In genomic region chr17:26949051-26949577, GRCm38 (mm10) we compare ENCODE assay signal across 8 mouse cellular contexts. TPM values are rescaled to one million over a fixed set of nuclear protein-coding genes. Genes with fewer than 3 reads are reported as not detected.
DNase-seq lines count a peak whose midpoint lies in the region; ATAC-seq lines count a peak whose summit lies in the region.

No protein-coding gene starts in this region.

- H3K27ac ChIP-seq in heart, embryonic 10.5 days: peak overlapping the region; percentile 88
- peak overlapping the region; percentile 87 for H3K27ac ChIP-seq in hindbrain, embryonic 11.5 days (ENCODE audit: low read depth, low read length)
- H3K27ac ChIP-seq in liver, embryonic 15.5 days (replicated peaks): peak overlapping the region; percentile 24; the same call in 1 of the 2 replicates
- H3K27ac ChIP-seq in stomach, embryonic 16.5 days (ENCODE audit: low read length): peak overlapping the region; percentile 7; the same call in 1 of the 2 replicates

- no peaks in the 10 kb centered on the region for H3K36me3 ChIP-seq in heart, embryonic 10.5 days
- no peaks in the 10 kb centered on the region for H3K36me3 ChIP-seq in hindbrain, embryonic 11.5 days (ENCODE audit: control insufficient read depth, insufficient read depth, low read length)
- H3K36me3 ChIP-seq in liver, embryonic 15.5 days (replicated peaks): no peaks in the 10 kb centered on the region
- no peaks in the 10 kb centered on the region for H3K36me3 ChIP-seq in stomach, embryonic 16.5 days (ENCODE audit: control insufficient read depth, insufficient read depth, low read length)

- DNase-seq in heart, embryonic 10.5 days (ENCODE audit: low spot score): no peak
- DNase-seq in heart, postnatal 25 days (ENCODE audit: low spot score): no peak
- DNase-seq in CD4-positive helper T cell, adult 2 months (ENCODE audit: low read depth, low spot score): peak; percentile 30
- peak; percentile 67 for DNase-seq in embryo, embryonic 10.5 days (ENCODE audit: low spot score)
- DNase-seq in hindbrain, embryonic 11.5 days (ENCODE audit: low spot score): peak; percentile 56
- DNase-seq in gastrocnemius, postnatal 36 days: no peak

- H3K9me3 ChIP-seq in heart, embryonic 10.5 days: no peaks in the 10 kb centered on the region
- H3K9me3 ChIP-seq in hindbrain, embryonic 11.5 days (ENCODE audit: control insufficient read depth, low read length): no peaks in the 10 kb centered on the region
- no peaks in the 10 kb centered on the region for H3K9me3 ChIP-seq in liver, embryonic 15.5 days (replicated peaks)
- no peaks in the 10 kb centered on the region for H3K9me3 ChIP-seq in stomach, embryonic 16.5 days (replicated peaks; ENCODE audit: control insufficient read depth, low read length)

- no peaks in the 10 kb centered on the region for H3K27me3 ChIP-seq in heart, embryonic 10.5 days (ENCODE audit: insufficient read depth, poor library complexity, severe bottlenecking)
- H3K27me3 ChIP-seq in hindbrain, embryonic 11.5 days (ENCODE audit: control insufficient read depth, insufficient read depth, low read length): no peaks in the 10 kb centered on the region
- H3K27me3 ChIP-seq in liver, embryonic 15.5 days: peaks cover 64% of the 10 kb centered on the region
- H3K27me3 ChIP-seq in stomach, embryonic 16.5 days (ENCODE audit: control insufficient read depth, insufficient read depth, low read length): no peaks in the 10 kb centered on the region

- H3K4me3 ChIP-seq in heart, embryonic 10.5 days: peak overlapping the region; percentile 82
- H3K4me3 ChIP-seq in hindbrain, embryonic 11.5 days (ENCODE audit: low read depth, low read length): peak overlapping the region; percentile 68
- H3K4me3 ChIP-seq in liver, embryonic 15.5 days (replicated peaks): peak overlapping the region; percentile 68
- H3K4me3 ChIP-seq in stomach, embryonic 16.5 days (replicated peaks; ENCODE audit: low read length): peak overlapping the region; percentile 61

- intact Hi-C loops in heart, postnatal 25 days (cut with DNase I): no loop called here
- intact Hi-C loops in gastrocnemius, postnatal 36 days (cut with DNase I): loop anchor here (5.0 kb wide), 1 partner anchor 52 kb away; no protein-coding TSS in a partner anchor

- peaks cover 83% of the 10 kb centered on the region for H3K4me1 ChIP-seq in heart, embryonic 10.5 days
- H3K4me1 ChIP-seq in hindbrain, embryonic 11.5 days (replicated peaks; ENCODE audit: control insufficient read depth, insufficient read depth, low read length): peaks cover 50% of the 10 kb centered on the region
- peaks cover 80% of the 10 kb centered on the region for H3K4me1 ChIP-seq in liver, embryonic 15.5 days (replicated peaks)
- H3K4me1 ChIP-seq in stomach, embryonic 16.5 days (ENCODE audit: control insufficient read depth, insufficient read depth, low read length): peaks cover 63% of the 10 kb centered on the region

- ATAC-seq in hindbrain, embryonic 11.5 days (ENCODE audit: low FRiP score): peak; percentile 23; the same call in 1 of the 2 replicates
- no peak for ATAC-seq in liver, embryonic 15.5 days (ENCODE audit: insufficient read depth)
- ATAC-seq in stomach, embryonic 16.5 days (ENCODE audit: insufficient read depth, low FRiP score): 0 out of 2 replicates have a peak, but pooled peaks have one; percentile 16

- H3K9ac ChIP-seq in hindbrain, embryonic 11.5 days (ENCODE audit: low read depth, low read length): peak overlapping the region; percentile 89
- H3K9ac ChIP-seq in liver, embryonic 15.5 days: peak overlapping the region; percentile 64; the same call in 1 of the 2 replicates
- H3K9ac ChIP-seq in stomach, embryonic 16.5 days (ENCODE audit: low read length): peak overlapping the region; percentile 85

- WGBS in heart, embryonic 10.5 days: 13% methylated on average over 10 of the region's 14 CpGs
- 10% methylated on average over 9 of the region's 14 CpGs for WGBS in hindbrain, embryonic 11.5 days
- WGBS in liver, embryonic 15.5 days (ENCODE audit: insufficient replicate concordance): 14% methylated on average over 13 of the region's 14 CpGs
- 14% methylated on average over 12 of the region's 14 CpGs for WGBS in stomach, embryonic 16.5 days

- H3K4me2 ChIP-seq in hindbrain, embryonic 11.5 days (replicated peaks; ENCODE audit: low read depth, low read length): peak overlapping the region; percentile 100
- H3K4me2 ChIP-seq in liver, embryonic 15.5 days: peak overlapping the region; percentile 100
- H3K4me2 ChIP-seq in stomach, embryonic 16.5 days (ENCODE audit: low read depth, low read length): peak overlapping the region; percentile 99

RNA-seq across cellular contexts. Expression of gene Syngap1, which starts 8.1 kb away (rescaled TPM):
- polyA plus RNA-seq in heart, embryonic 10.5 days (2016; fragmentation: Nextera tagmentation; extraction: Ambion mirVana): 0.86 and 1.6 TPM in 2 replicates
- total RNA-seq in heart, postnatal 25 days (2021): 1 to 10 TPM; 5.3 to 5.5 TPM
- polyA plus RNA-seq in hindbrain, embryonic 11.5 days (2014; fragmentation: Nextera tagmentation; extraction: Ambion mirVana): 3.4 and 4.7 TPM in 2 replicates
- 0.21 and 0.28 TPM in 2 replicates for polyA plus RNA-seq in liver, embryonic 15.5 days (2015; fragmentation: Nextera tagmentation; extraction: Ambion mirVana)
- polyA plus RNA-seq in stomach, embryonic 16.5 days (2015; fragmentation: Nextera tagmentation; extraction: Ambion mirVana): 1.3 and 1.6 TPM in 2 replicates
- 1 to 10 TPM; 3.4 to 3.5 TPM for total RNA-seq in gastrocnemius, postnatal 36 days (2021)

RNA-seq across cellular contexts. Expression of gene Cuta, which starts 9.7 kb away (rescaled TPM):
- 155 and 167 TPM in 2 replicates for polyA plus RNA-seq in heart, embryonic 10.5 days (2016; fragmentation: Nextera tagmentation; extraction: Ambion mirVana)
- total RNA-seq in heart, postnatal 25 days (2021): 10 to 100 TPM; 91.4 to 92.5 TPM
- polyA plus RNA-seq in hindbrain, embryonic 11.5 days (2014; fragmentation: Nextera tagmentation; extraction: Ambion mirVana): 135 and 154 TPM in 2 replicates
- polyA plus RNA-seq in liver, embryonic 15.5 days (2015; fragmentation: Nextera tagmentation; extraction: Ambion mirVana): 85.9 and 86.7 TPM in 2 replicates
- polyA plus RNA-seq in stomach, embryonic 16.5 days (2015; fragmentation: Nextera tagmentation; extraction: Ambion mirVana): 173 and 178 TPM in 2 replicates
- 10 to 100 TPM; 82.8 to 91.1 TPM for total RNA-seq in gastrocnemius, postnatal 36 days (2021)

RNA-seq across cellular contexts. Expression of gene Phf1, which starts 16.3 kb away (rescaled TPM):
- 6.0 and 7.3 TPM in 2 replicates for polyA plus RNA-seq in heart, embryonic 10.5 days (2016; fragmentation: Nextera tagmentation; extraction: Ambion mirVana)
- 10 to 100 TPM; 10.8 to 12.3 TPM for total RNA-seq in heart, postnatal 25 days (2021)
- polyA plus RNA-seq in hindbrain, embryonic 11.5 days (2014; fragmentation: Nextera tagmentation; extraction: Ambion mirVana): 4.5 and 5.5 TPM in 2 replicates
- polyA plus RNA-seq in liver, embryonic 15.5 days (2015; fragmentation: Nextera tagmentation; extraction: Ambion mirVana): 1.8 and 2.6 TPM in 2 replicates
- 7.3 and 7.7 TPM in 2 replicates for polyA plus RNA-seq in stomach, embryonic 16.5 days (2015; fragmentation: Nextera tagmentation; extraction: Ambion mirVana)
- 1 to 10 TPM; 5.8 to 6.3 TPM for total RNA-seq in gastrocnemius, postnatal 36 days (2021)

RNA-seq across cellular contexts. Expression of gene Zbtb9, which starts 23.9 kb away (rescaled TPM):
- 12.5 and 14.6 TPM in 2 replicates for polyA plus RNA-seq in heart, embryonic 10.5 days (2016; fragmentation: Nextera tagmentation; extraction: Ambion mirVana)
- total RNA-seq in heart, postnatal 25 days (2021): 1 to 10 TPM; 2.9 to 3.8 TPM
- polyA plus RNA-seq in hindbrain, embryonic 11.5 days (2014; fragmentation: Nextera tagmentation; extraction: Ambion mirVana): 10.5 and 13.2 TPM in 2 replicates
- 5.0 and 5.8 TPM in 2 replicates for polyA plus RNA-seq in liver, embryonic 15.5 days (2015; fragmentation: Nextera tagmentation; extraction: Ambion mirVana)
- 14.1 and 14.8 TPM in 2 replicates for polyA plus RNA-seq in stomach, embryonic 16.5 days (2015; fragmentation: Nextera tagmentation; extraction: Ambion mirVana)
- under 1 TPM in 1 of 2 experiments, not detected in 1; 0.94 TPM for total RNA-seq in gastrocnemius, postnatal 36 days (2021)

RNA-seq across cellular contexts. Expression of gene Kifc5b, which starts 32.2 kb away (rescaled TPM):
- 6.7 and 8.3 TPM in 2 replicates for polyA plus RNA-seq in heart, embryonic 10.5 days (2016; fragmentation: Nextera tagmentation; extraction: Ambion mirVana)
- total RNA-seq in heart, postnatal 25 days (2021): under 1 TPM; 0.44 to 0.48 TPM
- 4.6 and 5.9 TPM in 2 replicates for polyA plus RNA-seq in hindbrain, embryonic 11.5 days (2014; fragmentation: Nextera tagmentation; extraction: Ambion mirVana)
- 5.2 and 5.9 TPM in 2 replicates for polyA plus RNA-seq in liver, embryonic 15.5 days (2015; fragmentation: Nextera tagmentation; extraction: Ambion mirVana)
- 6.4 and 6.9 TPM in 2 replicates for polyA plus RNA-seq in stomach, embryonic 16.5 days (2015; fragmentation: Nextera tagmentation; extraction: Ambion mirVana)
- total RNA-seq in gastrocnemius, postnatal 36 days (2021): under 1 TPM; 0.49 to 0.64 TPM

Comparison
In these comparisons a context has a peak if more than half of its experiments do, and no peak if none do; other contexts are left out.
1. DNase-seq: peak in CD4-positive helper T cell, adult 2 months (single experiment), embryo, embryonic 10.5 days (single experiment) and hindbrain, embryonic 11.5 days (single experiment); none in heart, embryonic 10.5 days (single experiment), heart, postnatal 25 days (single experiment) and gastrocnemius, postnatal 36 days (0 of 2).
2. H3K27ac ChIP-seq: peak in every context shown above with its lines; median percentile 88 in heart, embryonic 10.5 days; 87 in hindbrain, embryonic 11.5 days; 24 in liver, embryonic 15.5 days; 7 in stomach, embryonic 16.5 days.
3. Peak in every context shown above with its lines, with median percentiles within 50 percentile points of each other: H3K4me3 ChIP-seq, H3K4me2 ChIP-seq and H3K9ac ChIP-seq.